Mouse (Mus musculus) spleen, adult 2 months (tissue): Measurements from ENCODE around the gene Tle3. TPM values are rescaled to one million over a fixed set of nuclear protein-coding genes. Genes with fewer than 3 reads are reported as not detected.

Experiments
- DNase-seq, 2 experiments: peaks; one replicate each; pipeline versions ENCODE4 v3.0.0 to v3.0.0-alpha.2; 2012 to 2021; ENCODE audit warnings: low spot score in 2 of 2, low read depth in 1 of 2
- H3K27ac ChIP-seq: fragments of 200-500 bp; 2 replicates; pipeline ENCODE4 v1.5.1; 2012; ENCODE audit warnings: low read length, inconsistent platforms; ENCODE audit not compliant: insufficient read depth
- H3K27me3 ChIP-seq: fragments of 200-500 bp; 2 replicates; pipeline ENCODE4 v1.6.1; 2012; ENCODE audit warnings: mild to moderate bottlenecking, moderate library complexity, low read length, inconsistent platforms; ENCODE audit not compliant: control insufficient read depth, insufficient read depth
- H3K36me3 ChIP-seq: fragments of 200-500 bp; 2 replicates; pipeline ENCODE4 v1.6.1; 2012; ENCODE audit warnings: mild to moderate bottlenecking, low read length, inconsistent platforms; ENCODE audit not compliant: control insufficient read depth, insufficient read depth
- H3K4me1 ChIP-seq: fragments of 200-500 bp; 2 replicates; pipeline ENCODE4 v1.6.1; 2011; ENCODE audit warnings: inconsistent platforms; ENCODE audit not compliant: control insufficient read depth, insufficient read depth, insufficient read length
- H3K4me3 ChIP-seq: fragments of 200-500 bp; 2 replicates; pipeline ENCODE4 v1.5.1; 2011; ENCODE audit warnings: mild to moderate bottlenecking, inconsistent platforms; ENCODE audit not compliant: insufficient read depth, insufficient read length; ENCODE audit errors: extremely low read depth
- CTCF ChIP-seq: fragments of 200-500 bp; IDR thresholded peaks from 2 replicates; pipeline ENCODE4 v1.5.1; 2011; ENCODE audit warnings: mild to moderate bottlenecking, inconsistent platforms; ENCODE audit not compliant: insufficient read depth, insufficient read length, insufficient replicate concordance; ENCODE audit errors: extremely low read depth
- POLR2A ChIP-seq: fragments of 200-500 bp; IDR thresholded peaks from 2 replicates; pipeline ENCODE4 v1.6.1; 2011; ENCODE audit warnings: low read depth, low read length, inconsistent platforms
- WGBS: fragments of 180-500 bp; shearing (Covaris S2); methylation state at CpG from one replicate; pipeline ENCODE4 v1.1.7; 2018; 5-methylcytosine and 5-hydroxymethylcytosine counted together
- polyA plus RNA-seq: library from polyadenylated mRNA; depleted of rRNA; stranded (reverse); fragments of >200 nt; gene quantifications from 2 replicates; pipeline ENCODE4 v1.2.3, GENCODE M21; 2012

The Tle3 gene
- polyA plus RNA-seq, 1 experiment, result 85.4 TPM

- H3K27me3 ChIP-seq, result no peaks in the 10 kb centered on the region
- WGBS, result 96% methylated on average over 5 of the region's 5 CpGs
- TF ChIP-seq CTCF (no peak), POLR2A (no peak)
- H3K4me3 ChIP-seq, result no peak overlapping the region
- H3K4me1 ChIP-seq, result peaks cover 13% of the 10 kb centered on the region; the same call in 1 of the 2 replicates
- H3K36me3 ChIP-seq, result peaks cover 41% of the 10 kb centered on the region
- no peak for DNase-seq
- H3K27ac ChIP-seq, result no peak overlapping the region
These were observed 21.7 kb downstream of the Tle3 start for GRCm38 (mm10) chr9:61393847-61394246.

DNA sequence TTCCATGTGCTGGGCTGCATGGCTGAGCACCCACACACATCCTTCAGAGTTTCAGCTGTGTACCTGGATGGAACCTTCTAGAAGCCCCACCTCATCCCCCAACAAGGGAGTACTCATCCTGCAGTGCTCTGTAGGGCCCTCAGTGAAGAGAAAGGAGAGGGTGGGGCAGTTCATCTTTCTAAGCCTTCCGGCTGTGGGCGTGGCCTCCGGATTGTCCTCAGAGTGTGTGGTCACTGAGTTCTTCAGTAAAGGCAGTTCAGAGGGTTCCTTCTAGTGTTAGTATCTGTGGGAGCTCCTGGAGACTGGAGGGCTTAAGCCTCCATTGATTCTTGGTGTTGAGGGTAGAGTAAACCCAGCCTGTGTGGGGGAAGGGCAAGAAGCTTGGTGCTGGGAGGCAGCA lies 22.9 kb downstream of the Tle3 start:
- 90% methylated on average over 3 of the region's 3 CpGs for WGBS
- no peak overlapping the region for H3K27ac ChIP-seq
- no peak overlapping the region for H3K4me3 ChIP-seq
- no peak for TF ChIP-seq CTCF
- TF ChIP-seq POLR2A, result no peak
- DNase-seq, result no peak
- H3K4me1 ChIP-seq, result peaks cover 7% of the 10 kb centered on the region; the same call in 1 of the 2 replicates
- H3K27me3 ChIP-seq, result no peaks in the 10 kb centered on the region
- H3K36me3 ChIP-seq, result peaks cover 45% of the 10 kb centered on the region

DNA sequence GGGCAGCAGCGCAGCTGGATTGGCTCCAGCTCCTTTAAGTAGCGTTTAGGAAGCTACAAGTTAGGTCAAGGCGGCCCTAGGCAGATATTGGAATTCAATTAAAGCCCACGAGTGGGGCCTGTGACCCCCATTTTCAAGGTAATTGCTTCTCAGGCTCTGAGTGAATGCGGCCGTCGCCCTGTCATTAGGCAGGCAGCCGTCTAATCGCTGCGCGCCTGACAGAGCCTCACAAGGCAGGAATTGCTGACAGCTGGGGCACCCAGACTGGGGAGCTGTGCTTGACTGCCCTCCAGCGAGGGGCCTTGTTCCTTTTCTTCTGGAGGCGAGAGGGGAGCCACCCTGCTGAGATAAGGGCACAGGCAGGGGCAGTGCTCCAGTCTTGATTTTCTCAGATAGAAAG lies 24.3 kb downstream of the Tle3 start:
- H3K4me1 ChIP-seq, result peaks cover 7% of the 10 kb centered on the region; the same call in 1 of the 2 replicates
- no peak overlapping the region for H3K4me3 ChIP-seq
- DNase-seq, result peak in 1 of 2 experiments; percentile 43
- peaks cover 47% of the 10 kb centered on the region for H3K36me3 ChIP-seq
- H3K27me3 ChIP-seq, result no peaks in the 10 kb centered on the region
- TF ChIP-seq CTCF (no peak), POLR2A (no peak)
- WGBS, result 74% methylated on average over 13 of the region's 13 CpGs
- H3K27ac ChIP-seq, result no peak overlapping the region

GRCm38 (mm10) chr9:61397130-61397529 lies 25.0 kb downstream of the Tle3 start:
- Histone ChIP-seq H3K27ac (no peak overlapping the region), H3K36me3 (peaks cover 52% of the 10 kb centered on the region), H3K4me3 (no peak overlapping the region), H3K27me3 (no peaks in the 10 kb centered on the region), H3K4me1 (peaks cover 3% of the 10 kb centered on the region; the same call in 1 of the 2 replicates)
- no peak for DNase-seq
- WGBS, result 94% methylated on average over 4 of the region's 4 CpGs
- TF ChIP-seq POLR2A, result no peak
- no peak for TF ChIP-seq CTCF

DNA sequence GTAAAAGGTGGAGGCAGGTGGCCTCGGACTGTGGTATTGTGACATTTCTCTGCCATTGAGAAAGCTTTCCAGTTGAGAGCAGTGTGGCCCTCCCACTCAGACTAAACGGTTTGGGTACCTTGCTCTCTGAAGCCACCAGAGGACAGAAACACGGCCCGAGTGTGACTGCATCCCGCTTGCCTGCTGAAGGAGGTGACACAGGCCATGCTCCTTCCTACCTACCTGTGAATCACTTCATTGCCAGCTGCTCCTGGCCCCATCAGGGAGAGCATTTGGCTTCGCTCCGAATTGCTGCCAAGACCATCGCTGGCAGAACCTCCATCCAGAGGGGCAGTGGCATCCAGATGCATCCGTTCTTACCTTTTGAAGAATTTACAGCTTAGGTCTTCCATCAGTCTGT lies 26.0 kb downstream of the Tle3 start:
- H3K4me3 ChIP-seq, result no peak overlapping the region
- peaks cover 58% of the 10 kb centered on the region for H3K36me3 ChIP-seq
- DNase-seq, result no peak
- TF ChIP-seq CTCF (no peak), POLR2A (no peak)
- H3K27ac ChIP-seq, result no peak overlapping the region
- H3K27me3 ChIP-seq, result no peaks in the 10 kb centered on the region
- 89% methylated on average over 9 of the region's 9 CpGs for WGBS
- 0 out of 2 replicates have a peak, but pooled peaks cover 3% of the 10 kb centered on the region for H3K4me1 ChIP-seq

GRCm38 (mm10) chr9:61400132-61400531 lies 28.0 kb downstream of the Tle3 start:
- no peak for DNase-seq
- 92% methylated on average over 7 of the region's 7 CpGs for WGBS
- H3K4me1 ChIP-seq, result 0 out of 2 replicates have a peak, but pooled peaks cover 3% of the 10 kb centered on the region
- no peak for TF ChIP-seq POLR2A
- no peak for TF ChIP-seq CTCF
- H3K4me3 ChIP-seq, result no peak overlapping the region
- peaks cover 53% of the 10 kb centered on the region for H3K36me3 ChIP-seq
- no peaks in the 10 kb centered on the region for H3K27me3 ChIP-seq
- no peak overlapping the region for H3K27ac ChIP-seq

- Histone ChIP-seq H3K27me3 (no peaks in the 10 kb centered on the region), H3K36me3 (peaks cover 49% of the 10 kb centered on the region), H3K27ac (no peak overlapping the region), H3K4me3 (no peak overlapping the region), H3K4me1 (0 out of 2 replicates have a peak, but pooled peaks cover 3% of the 10 kb centered on the region)
- no peak for DNase-seq
- WGBS, result 78% methylated on average over 9 of the region's 9 CpGs
- no peak for TF ChIP-seq CTCF
- TF ChIP-seq POLR2A, result no peak
These were observed 29.5 kb downstream of the Tle3 start for GRCm38 (mm10) chr9:61401664-61402063.
